Mouse (Mus musculus): ENCODE measurements around the gene Hs3st6. TPM values are rescaled to one million over a fixed set of nuclear protein-coding genes. Genes with fewer than 3 reads are reported as not detected.
A peak's percentile ranks its signal among the peaks of the same experiment; 100 is the strongest.
"Not testable (repeated sequence)": the region's sequence is repeated elsewhere in the genome, so short reads cannot be mapped to it uniquely, and the experiment has no call there.

Gene Hs3st6
- polyA plus RNA-seq, 1 experiment from 2014 or later = 1.5 TPM

DNA sequence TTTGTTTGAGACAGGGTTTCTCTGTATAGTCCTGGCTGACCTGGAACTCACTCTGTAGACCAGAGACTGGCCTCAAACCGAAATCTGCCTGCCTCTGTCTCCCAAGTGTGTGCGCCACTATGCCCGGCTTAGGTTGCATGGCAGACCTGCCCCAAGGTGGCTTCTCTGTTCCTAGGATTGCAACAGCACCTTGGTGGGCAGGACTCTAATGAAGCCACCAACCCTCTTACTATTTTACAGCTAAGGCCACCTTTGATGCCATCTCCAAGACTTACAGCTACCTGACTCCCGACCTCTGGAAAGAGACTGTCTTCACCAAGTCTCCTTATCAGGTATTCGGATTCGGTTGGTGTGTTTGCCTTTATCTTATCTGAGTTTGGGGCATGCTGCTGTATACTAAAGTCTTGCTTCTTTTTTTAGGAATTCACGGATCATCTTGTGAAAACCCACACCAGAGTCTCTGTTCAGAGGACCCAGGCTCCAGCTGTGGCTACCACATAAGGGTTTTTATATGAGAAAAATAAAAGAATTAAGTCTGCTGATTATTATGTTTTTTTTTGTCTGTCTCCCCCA is 31.3 kb upstream of the Hs3st6 start:
- DNase-seq (ENCODE audit: low spot score); H3K27ac ChIP-seq: not testable (repeated sequence)
- WGBS = 70% methylated on average over 7 of the region's 7 CpGs

DNA sequence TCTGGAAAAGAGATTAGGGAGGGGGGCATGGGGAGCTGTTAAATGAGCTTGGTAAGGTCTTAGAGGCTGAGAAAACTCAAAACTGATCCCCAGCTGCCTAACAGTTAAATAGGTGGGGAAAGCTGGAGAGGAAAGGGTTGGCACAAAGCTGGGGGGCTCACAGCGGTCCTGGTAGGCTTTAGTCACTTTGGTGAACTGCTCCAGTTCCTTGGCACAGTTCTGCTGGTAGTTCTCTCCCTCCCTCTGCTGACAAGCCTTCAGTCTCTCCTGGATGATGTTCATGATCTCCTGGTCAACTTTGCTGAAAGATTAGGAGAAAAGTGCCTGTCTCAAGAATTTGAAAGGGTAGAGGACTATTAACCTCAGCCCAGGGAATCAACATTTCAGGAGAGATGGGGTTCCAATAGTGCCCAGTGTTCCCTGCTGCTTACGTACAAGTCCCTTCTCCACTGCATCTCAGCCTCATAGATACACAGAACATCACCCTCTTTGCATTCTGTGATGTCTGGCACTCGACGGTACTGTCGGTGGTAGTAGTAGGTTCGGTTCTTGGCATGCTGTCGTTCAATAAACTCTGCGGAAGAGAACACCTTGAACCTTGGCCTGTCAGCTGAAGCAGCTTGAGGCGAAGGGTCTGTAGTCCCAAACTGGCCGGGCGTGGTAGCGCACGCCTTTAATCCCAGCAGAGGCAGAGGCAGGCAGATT is 30.4 kb upstream of the Hs3st6 start:
- H3K27me3 ChIP-seq (ENCODE audit: insufficient read depth, poor library complexity, severe bottlenecking) = no peaks in the 10 kb centered on the region
- no peak overlapping the region for H3K27ac ChIP-seq
- H3K36me3 ChIP-seq = peaks cover 35% of the 10 kb centered on the region
- no peaks in the 10 kb centered on the region for H3K9me3 ChIP-seq
- H3K4me1 ChIP-seq (replicated peaks) = peaks cover 44% of the 10 kb centered on the region
- DNase-seq (ENCODE audit: low spot score) = peak; percentile 23
- peak overlapping the region; percentile 82 for H3K4me3 ChIP-seq
- 37% methylated on average over 13 of the region's 13 CpGs for WGBS

More for the DNA sequence above, 31.3 kb upstream of the Hs3st6 start:
- Histone ChIP-seq H3K36me3 (peaks cover 44% of the 10 kb centered on the region), H3K4me3 (peak overlapping the region; percentile 82), H3K4me1 (replicated peaks) (peaks cover 44% of the 10 kb centered on the region)
- H3K9me3 ChIP-seq; H3K27me3 ChIP-seq (ENCODE audit: insufficient read depth, poor library complexity, severe bottlenecking): not testable (repeated sequence)

DNA sequence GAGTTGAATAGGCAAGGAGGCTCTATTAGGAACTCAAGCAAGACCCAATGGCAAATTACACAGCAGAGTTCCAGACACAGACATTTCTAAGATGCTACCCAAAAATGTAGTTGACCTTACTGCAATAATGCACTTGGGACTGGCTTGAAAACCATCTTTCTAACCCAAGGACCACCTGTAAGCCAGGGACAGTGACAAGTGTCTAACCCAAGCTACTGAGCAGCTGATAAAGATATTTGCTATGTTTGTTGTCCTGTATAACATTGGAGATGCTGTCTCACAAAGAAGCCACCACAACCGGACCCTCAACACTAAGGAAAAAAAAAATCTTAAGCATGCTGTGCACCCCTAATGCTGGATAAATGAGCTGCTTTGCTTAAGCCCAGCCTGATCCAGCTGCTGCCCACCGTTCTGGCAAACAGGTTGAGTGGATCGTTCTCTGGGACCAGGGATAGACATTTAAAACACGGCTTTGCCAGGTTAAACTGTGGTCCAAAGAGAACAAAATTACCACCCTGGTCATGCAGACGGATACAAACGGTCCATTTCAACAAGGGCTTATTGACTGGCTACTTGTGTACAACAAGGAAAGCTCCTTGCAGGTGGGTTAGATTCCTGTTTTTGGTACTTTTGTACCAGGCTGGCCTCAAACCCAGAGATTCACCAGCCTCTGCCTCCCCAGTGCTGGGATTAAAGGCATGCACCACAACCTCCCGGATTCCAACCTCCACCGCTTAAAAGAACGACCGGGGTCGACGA is 29.5 kb upstream of the Hs3st6 start:
- DNase-seq (ENCODE audit: low spot score) = peak; percentile 11
- no peaks in the 10 kb centered on the region for H3K9me3 ChIP-seq
- peak overlapping the region; percentile 88 for H3K27ac ChIP-seq
- peak overlapping the region; percentile 82 for H3K4me3 ChIP-seq
- peaks cover 41% of the 10 kb centered on the region for H3K4me1 ChIP-seq (replicated peaks)
- peaks cover 26% of the 10 kb centered on the region for H3K36me3 ChIP-seq
- 5% methylated on average over 12 of the region's 12 CpGs for WGBS
- 0 out of 2 replicates have a peak, but pooled peaks cover 3% of the 10 kb centered on the region for H3K27me3 ChIP-seq (ENCODE audit: insufficient read depth, poor library complexity, severe bottlenecking)

DNA sequence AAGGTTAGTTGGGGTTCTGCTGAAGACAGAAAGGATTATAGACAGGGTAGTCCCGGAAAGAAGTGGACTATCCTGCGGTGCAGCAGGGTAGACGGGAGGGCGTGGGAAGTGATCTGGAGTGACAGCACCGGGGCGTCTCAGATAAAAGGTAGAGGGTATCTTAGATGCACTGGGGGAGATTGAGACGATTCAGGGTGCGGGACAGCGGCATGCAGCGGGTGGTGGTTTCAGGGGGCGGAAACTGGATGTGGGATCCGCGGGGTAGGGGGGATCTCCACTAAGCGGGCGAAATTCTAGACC is 29.0 kb upstream of the Hs3st6 start:
- WGBS = under 1% methylated on average over 15 of the region's 15 CpGs
- H3K27me3 ChIP-seq (ENCODE audit: insufficient read depth, poor library complexity, severe bottlenecking) = 0 out of 2 replicates have a peak, but pooled peaks cover 5% of the 10 kb centered on the region
- H3K4me3 ChIP-seq = peak overlapping the region; percentile 82
- peaks cover 35% of the 10 kb centered on the region for H3K4me1 ChIP-seq (replicated peaks)
- H3K36me3 ChIP-seq = peaks cover 21% of the 10 kb centered on the region
- H3K27ac ChIP-seq = peak overlapping the region; percentile 88
- no peaks in the 10 kb centered on the region for H3K9me3 ChIP-seq
- no peak for DNase-seq (ENCODE audit: low spot score)

DNA sequence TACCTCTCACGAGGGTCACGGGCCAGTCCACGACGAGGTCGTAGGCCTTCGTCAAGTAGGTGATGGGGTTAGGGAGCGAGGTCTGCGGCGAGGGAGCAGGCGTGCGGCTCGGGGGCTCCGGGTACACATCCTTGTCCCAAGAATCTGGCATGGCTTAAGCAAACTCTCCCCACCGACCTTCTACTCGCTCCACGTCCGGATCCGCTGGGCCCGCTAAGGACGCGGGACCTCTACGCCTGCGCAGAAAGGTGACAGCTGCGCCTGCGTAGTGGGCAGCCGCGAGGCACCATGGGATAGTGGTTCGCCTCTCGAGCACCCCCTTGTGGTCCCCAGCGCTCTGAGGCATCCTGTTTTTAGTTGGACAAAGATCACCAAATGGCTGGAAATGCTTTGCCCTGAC is 28.6 kb upstream of the Hs3st6 start, which contains the start of gene Ndufb10:
Gene Ndufb10, minus strand, starts transcription at position 295 of the 400 bp plus-strand sequence.
- Histone ChIP-seq H3K27me3 (ENCODE audit: insufficient read depth, poor library complexity, severe bottlenecking) (0 out of 2 replicates have a peak, but pooled peaks cover 5% of the 10 kb centered on the region), H3K4me1 (replicated peaks) (peaks cover 32% of the 10 kb centered on the region), H3K27ac (peak within 1 kb of the TSS; percentile 88), H3K36me3 (peaks cover 21% of the 10 kb centered on the region), H3K4me3 (peak within 1 kb of the TSS; percentile 82), H3K9me3 (no peaks in the 10 kb centered on the region)
- WGBS = under 1% methylated on average over 30 of the region's 30 CpGs
- DNase-seq (ENCODE audit: low spot score) = peak; percentile 97

DNA sequence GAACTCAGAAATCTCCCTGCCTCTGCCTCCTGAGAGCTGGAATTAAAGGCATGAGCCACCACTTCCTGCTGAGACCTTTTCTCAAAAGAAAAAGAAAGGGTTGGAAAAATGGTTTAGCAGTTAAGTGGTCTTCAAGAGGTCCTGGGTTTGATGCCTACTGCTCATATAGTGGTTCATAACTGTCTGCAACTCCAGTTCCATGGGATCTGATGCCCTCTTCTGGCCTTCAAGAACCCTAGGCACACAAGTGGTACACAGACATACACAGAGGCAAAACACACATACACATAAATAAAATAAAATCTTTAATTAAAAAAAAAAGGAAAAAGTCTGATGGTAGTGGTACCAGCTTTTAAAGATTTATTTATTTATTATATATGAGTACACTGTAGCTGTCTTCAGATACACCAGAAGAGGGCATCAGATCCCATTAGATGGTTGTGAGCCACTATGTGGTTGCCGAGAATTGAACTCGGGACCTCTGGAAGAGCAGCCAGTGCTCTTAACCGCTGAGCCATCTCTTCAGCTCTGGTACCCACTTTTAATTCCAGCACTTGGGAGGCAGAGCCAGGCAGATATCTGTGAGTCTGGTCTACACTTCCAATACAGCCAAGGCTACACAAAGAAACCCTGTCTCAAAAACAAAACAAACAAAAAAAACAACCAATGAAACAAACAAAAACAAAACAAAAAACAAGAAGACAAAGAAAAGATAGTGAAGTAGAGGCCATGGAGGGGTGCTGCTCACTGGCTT is 27.0 kb upstream of the Hs3st6 start:
- no peak overlapping the region for H3K27ac ChIP-seq
- H3K36me3 ChIP-seq = peaks cover 18% of the 10 kb centered on the region
- H3K4me1 ChIP-seq (replicated peaks) = peaks cover 32% of the 10 kb centered on the region
- WGBS = 76% methylated on average over 3 of the region's 3 CpGs
- H3K27me3 ChIP-seq (ENCODE audit: insufficient read depth, poor library complexity, severe bottlenecking) = 0 out of 2 replicates have a peak, but pooled peaks cover 5% of the 10 kb centered on the region
- H3K4me3 ChIP-seq = no peak overlapping the region
- no peak for DNase-seq (ENCODE audit: low spot score)
- H3K9me3 ChIP-seq = no peaks in the 10 kb centered on the region

DNA sequence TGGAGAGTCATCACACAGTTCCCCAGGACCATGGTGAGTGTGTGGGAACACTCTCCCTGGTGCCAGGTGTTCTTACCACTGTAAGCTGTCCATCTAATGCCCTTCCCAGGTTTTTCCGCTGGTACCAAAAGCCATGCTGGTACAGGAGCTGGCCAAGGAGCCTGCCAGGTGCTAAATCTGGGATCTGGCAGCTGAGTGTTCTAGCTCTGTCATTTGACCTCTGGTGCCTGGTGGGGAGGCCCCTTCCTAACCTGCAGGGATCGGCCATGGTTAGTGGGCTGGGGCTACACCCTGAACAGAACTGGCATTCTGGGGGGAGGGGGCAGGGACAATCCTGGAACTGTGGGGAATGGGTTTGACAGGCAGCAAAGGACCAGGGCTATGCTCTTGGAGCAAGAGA is 25.2 kb upstream of the Hs3st6 start, which contains the start of gene Rpl3l:
Gene Rpl3l, plus strand, starts transcription at position 203 of the 400 bp plus-strand sequence.
- 79% methylated on average over 2 of the region's 2 CpGs for WGBS
- Histone ChIP-seq H3K36me3 (peaks cover under 1% of the 10 kb centered on the region), H3K27ac (no peak within 1 kb of the TSS), H3K27me3 (ENCODE audit: insufficient read depth, poor library complexity, severe bottlenecking) (0 out of 2 replicates have a peak, but pooled peaks cover 5% of the 10 kb centered on the region), H3K4me1 (replicated peaks) (peaks cover 16% of the 10 kb centered on the region), H3K9me3 (no peaks in the 10 kb centered on the region), H3K4me3 (no peak within 1 kb of the TSS)
- DNase-seq (ENCODE audit: low spot score) = no peak

DNA sequence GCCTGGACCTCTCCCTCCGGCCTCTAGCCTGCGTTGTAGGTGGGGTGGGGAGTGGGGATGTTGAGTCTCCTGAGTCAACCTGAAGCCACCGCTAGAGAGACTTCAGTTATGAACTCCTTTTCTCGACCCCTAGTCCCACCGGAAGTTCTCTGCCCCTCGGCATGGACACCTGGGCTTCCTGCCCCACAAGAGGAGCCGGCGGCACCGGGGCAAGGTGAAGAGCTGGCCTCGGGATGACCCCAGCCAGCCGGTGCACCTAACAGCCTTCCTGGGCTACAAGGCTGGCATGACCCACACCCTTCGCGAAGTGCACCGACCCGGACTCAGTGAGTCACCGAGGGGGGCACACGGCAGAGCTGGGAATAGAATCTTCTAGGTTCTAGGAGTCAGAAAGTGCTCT is 24.6 kb upstream of the Hs3st6 start:
- Histone ChIP-seq H3K4me3 (no peak overlapping the region), H3K9me3 (no peaks in the 10 kb centered on the region), H3K27ac (no peak overlapping the region), H3K27me3 (ENCODE audit: insufficient read depth, poor library complexity, severe bottlenecking) (0 out of 2 replicates have a peak, but pooled peaks cover 5% of the 10 kb centered on the region), H3K4me1 (replicated peaks) (peaks cover 11% of the 10 kb centered on the region), H3K36me3 (no peaks in the 10 kb centered on the region)
- no peak for DNase-seq (ENCODE audit: low spot score)
- WGBS = 73% methylated on average over 17 of the region's 17 CpGs

DNA sequence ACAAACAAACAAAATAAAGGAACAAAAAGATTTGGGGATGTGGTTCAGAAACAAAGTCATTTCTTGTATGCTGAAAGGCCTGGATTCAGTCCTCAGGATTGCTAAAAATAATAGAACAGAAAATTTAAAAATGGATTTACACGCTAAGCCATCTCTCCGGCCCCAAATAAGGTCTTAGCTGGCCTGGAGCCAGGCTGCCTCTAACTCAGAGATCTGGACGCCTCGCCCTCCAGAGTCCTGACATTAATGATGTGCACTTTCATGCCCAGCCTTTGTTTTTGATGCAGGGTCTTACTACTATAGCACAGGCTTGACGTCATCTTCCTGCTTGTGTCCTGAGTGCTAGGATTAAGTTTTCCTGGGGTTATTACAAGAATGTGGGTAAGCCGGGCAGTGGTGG is 23.7 kb upstream of the Hs3st6 start:
- Histone ChIP-seq H3K27ac (no peak overlapping the region), H3K4me1 (replicated peaks) (peaks cover 4% of the 10 kb centered on the region; the same call in 1 of the 2 replicates), H3K4me3 (no peak overlapping the region), H3K9me3 (no peaks in the 10 kb centered on the region), H3K27me3 (ENCODE audit: insufficient read depth, poor library complexity, severe bottlenecking) (0 out of 2 replicates have a peak, but pooled peaks cover 13% of the 10 kb centered on the region), H3K36me3 (no peaks in the 10 kb centered on the region)
- 85% methylated on average over 6 of the region's 6 CpGs for WGBS
- DNase-seq (ENCODE audit: low spot score) = no peak

DNA sequence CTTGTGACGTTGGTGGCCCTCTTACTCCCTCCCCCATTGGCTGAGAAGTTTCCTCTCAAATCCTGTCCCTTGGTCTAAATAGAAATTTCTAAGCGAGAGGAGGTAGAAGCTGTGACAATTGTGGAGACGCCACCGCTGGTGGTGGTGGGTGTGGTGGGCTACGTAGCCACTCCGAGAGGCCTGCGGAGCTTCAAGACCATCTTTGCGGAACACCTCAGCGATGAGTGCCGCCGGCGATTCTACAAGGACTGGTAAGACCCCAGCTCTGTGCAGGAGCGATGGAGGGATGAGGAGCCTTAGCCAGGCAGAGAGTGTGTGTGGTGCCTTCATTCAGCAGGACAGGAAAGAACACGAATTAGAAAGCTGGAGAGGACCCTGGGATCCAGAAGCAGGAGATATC is 22.0 kb upstream of the Hs3st6 start:
- DNase-seq (ENCODE audit: low spot score) = no peak
- H3K27me3 ChIP-seq (ENCODE audit: insufficient read depth, poor library complexity, severe bottlenecking) = 0 out of 2 replicates have a peak, but pooled peaks cover 14% of the 10 kb centered on the region
- no peak overlapping the region for H3K27ac ChIP-seq
- H3K9me3 ChIP-seq = no peaks in the 10 kb centered on the region
- H3K4me1 ChIP-seq (replicated peaks) = peaks cover 5% of the 10 kb centered on the region
- H3K36me3 ChIP-seq = no peaks in the 10 kb centered on the region
- no peak overlapping the region for H3K4me3 ChIP-seq
- 81% methylated on average over 14 of the region's 14 CpGs for WGBS

DNA sequence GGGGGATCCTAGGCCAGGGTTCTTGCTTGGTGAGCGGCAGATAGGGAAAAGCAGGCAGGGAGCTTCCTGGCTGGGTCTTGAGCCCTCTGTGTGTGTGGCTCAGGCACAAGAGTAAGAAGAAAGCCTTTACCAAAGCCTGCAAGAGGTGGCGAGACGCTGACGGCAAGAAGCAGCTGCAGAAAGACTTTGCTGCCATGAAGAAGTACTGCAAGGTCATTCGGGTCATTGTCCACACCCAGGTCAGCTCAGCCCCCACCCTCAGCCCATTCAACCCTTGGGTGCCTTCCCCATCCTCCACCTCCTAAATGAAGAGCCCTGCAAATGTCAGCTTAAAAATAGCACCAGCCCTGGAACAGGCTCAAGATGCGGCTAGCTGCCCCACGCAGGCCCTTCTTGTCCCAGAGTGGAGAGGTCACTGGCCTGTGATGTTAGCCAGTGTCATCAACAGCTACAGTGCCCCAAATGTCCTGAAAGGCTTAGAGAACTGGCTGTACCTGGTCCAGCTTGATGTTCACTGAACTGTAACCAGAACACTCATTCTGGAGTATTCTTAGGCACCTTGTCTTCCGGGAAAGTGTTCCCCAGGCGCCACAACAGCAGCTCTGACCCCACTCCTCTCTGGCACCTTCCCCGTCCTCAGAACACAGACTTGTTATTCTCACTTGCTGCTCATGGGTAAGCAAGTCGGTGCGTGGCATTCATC is 20.4 kb upstream of the Hs3st6 start:
- H3K4me1 ChIP-seq (replicated peaks) = peaks cover 19% of the 10 kb centered on the region
- no peak overlapping the region for H3K4me3 ChIP-seq
- DNase-seq (ENCODE audit: low spot score) = no peak
- H3K27me3 ChIP-seq (ENCODE audit: insufficient read depth, poor library complexity, severe bottlenecking) = 0 out of 2 replicates have a peak, but pooled peaks cover 14% of the 10 kb centered on the region
- no peaks in the 10 kb centered on the region for H3K36me3 ChIP-seq
- 81% methylated on average over 12 of the region's 12 CpGs for WGBS
- no peak overlapping the region for H3K27ac ChIP-seq
- no peaks in the 10 kb centered on the region for H3K9me3 ChIP-seq

Measured in hindbrain, embryonic 10.5 days (tissue).